Mouse (Mus musculus) spleen, adult 10 weeks (tissue): Measurements from ENCODE around the gene 1700029I15Rik. TPM values are rescaled to one million over a fixed set of nuclear protein-coding genes. Genes with fewer than 3 reads are reported as not detected.

Experiments
- polyA plus RNA-seq: library from polyadenylated mRNA; stranded (reverse); fragments of 350-450 nt; fragmentation: Illumina TruSeq; extraction: RNeasy Lipid Tissue Mini Kit (QIAGEN cat#74804); gene quantifications from one replicate; pipeline ENCODE4 v1.2.3, GENCODE M21; 2015; ENCODE audit warnings: low replicate concordance; ENCODE audit not compliant: insufficient read depth

The 1700029I15Rik gene
- 2.9 TPM for polyA plus RNA-seq

GRCm38 (mm10) chr2:92381901-92382588 lies at the start of gene 1700029I15Rik:
1700029I15Rik (plus strand) TSS chr2:92382538.

GRCm38 (mm10) chr2:92374514-92374913 lies 7.8 kb upstream of the 1700029I15Rik start, which contains the start of the genes Pex16 and Large2:
Pex16 (plus strand) TSS chr2:92374676.
Large2 (minus strand) TSS chr2:92374869.

GRCm38 (mm10) chr2:92401091-92401561 lies 18.8 kb downstream of the 1700029I15Rik start, which contains the start of gene Mapk8ip1:
Mapk8ip1 (minus strand) TSS chr2:92401263.

GRCm38 (mm10) chr2:92433578-92434374 lies 51.4 kb downstream of the 1700029I15Rik start, which contains the start of gene Cry2:
Cry2 (minus strand) TSS chr2:92434043.

Other genes starting within 250 kb of the 1700029I15Rik start
- gene Pex16, start 7.9 kb upstream of the 1700029I15Rik start, polyA plus RNA-seq: 8.1 TPM
- 0.23 TPM for gene Large2, start 7.7 kb upstream of the 1700029I15Rik start, polyA plus RNA-seq
- 1.6 TPM for gene Mapk8ip1, start 18.7 kb downstream of the 1700029I15Rik start, polyA plus RNA-seq
- 6.8 TPM for gene Cry2, start 51.5 kb downstream of the 1700029I15Rik start, polyA plus RNA-seq
- 35.4 TPM for gene Slc35c1, start 78.0 kb downstream of the 1700029I15Rik start, polyA plus RNA-seq
- 7.2 TPM for gene Chst1, start 217.2 kb downstream of the 1700029I15Rik start, polyA plus RNA-seq